Mouse (Mus musculus): ENCODE data around the gene Dhrs1.

- TF ChIP-seq POLR2A (IDR thresholded peaks at IDR 0.05; ENCODE audit: borderline replicate concordance, control insufficient read depth, low read depth, low read length) = no peak
- TF ChIP-seq CTCF (IDR thresholded peaks at IDR 0.05; ENCODE audit: control insufficient read depth, insufficient read depth, low read length) = no peak
Measured at GRCm38 (mm10) chr14:55747051-55747847, 1.8 kb upstream of the Dhrs1 start.

Measured in bone marrow, adult 2 months (tissue).